ENCODE assay signal across 21 mouse cellular contexts in genomic region chr7:44768129-44768528, GRCm38 (mm10). TPM values are rescaled to one million over a fixed set of nuclear protein-coding genes. Genes with fewer than 3 reads are reported as not detected.
DNase-seq lines count a peak whose midpoint lies in the region; ATAC-seq and TF ChIP-seq lines count a peak whose summit lies in the region.
"Had no signal": no experiment of that assay in that cellular context is flagged by ENCODE, and none has a peak within 500 bp of the region (broad histone marks: within the 10 kb centered on the region; RNA-seq: fewer than 3 reads in every experiment).

No protein-coding gene starts in this region.

- DNase-seq in spleen, postnatal 10 days (ENCODE audit: low spot score in 2 of 2) = peak; percentile 22 to 72
- DNase-seq in spleen, adult 12 weeks (ENCODE audit: low spot score) = no peak
- DNase-seq in liver, embryonic 14.5 days (ENCODE audit: low read depth in 3 of 3, low spot score in 3 of 3) = peak; percentile 60 to 63 (median 61)
- no peak for DNase-seq in cerebellum, postnatal 4 days (ENCODE audit: low spot score in 2 of 2)
- DNase-seq in Muller cell, postnatal 12 days (ENCODE audit: inconsistent ontology term) = no peak
- no peak for DNase-seq in urinary bladder, postnatal 4 days (ENCODE audit: low spot score in 2 of 2)
- DNase-seq: adrenal gland, adult 2 months; cerebellum, adult 9-11 months; embryo, embryonic 11 days; heart, postnatal 36 days; kidney, postnatal 4 days; layer of hippocampus, adult 9-11 months; lung, adult 2 months; lung, postnatal 36 days; thymus, postnatal 25 days had no signal

- peaks cover 16% of the 10 kb centered on the region for H3K36me3 ChIP-seq in liver, embryonic 14.5 days (replicated peaks; ENCODE audit: control insufficient read depth, insufficient read depth, low read depth)

- TF ChIP-seq EP300 in liver, embryonic 14.5 days (IDR thresholded peaks at IDR 0.05; ENCODE audit: low read depth) = peak; percentile 84

- no peaks in the 10 kb centered on the region for H3K27me3 ChIP-seq in liver, embryonic 14.5 days (ENCODE audit: control insufficient read depth, insufficient read depth, low read length)
- H3K27me3 ChIP-seq: CH12.LX; kidney, embryonic 15.5 days had no signal

- WGBS in liver, embryonic 14.5 days (ENCODE audit: insufficient replicate concordance) = 49% methylated on average over 5 of the region's 5 CpGs

- peaks cover 41 to 51% of the 10 kb centered on the region in 2 experiments for H3K4me1 ChIP-seq in liver, embryonic 14.5 days (replicated peaks; ENCODE audit: control insufficient read depth in 2 of 2, insufficient read depth in 2 of 2, low read length in 1 of 2)
- H3K4me1 ChIP-seq: kidney, embryonic 15.5 days; midbrain, embryonic 10.5 days had no signal

- ATAC-seq in erythroblast, adult 5-6 weeks (replicated peaks; ENCODE audit: low FRiP score, poor library complexity, severe bottlenecking) = peak; percentile 71
- ATAC-seq in liver, embryonic 14.5 days (ENCODE audit: insufficient read depth) = peak; percentile 73

- TF ChIP-seq CTCF in liver, embryonic 14.5 days (IDR thresholded peaks at IDR 0.05; ENCODE audit: low read depth) = no peak

- H3K9me3 ChIP-seq in liver, embryonic 14.5 days (ENCODE audit: control insufficient read depth, low read length) = no peaks in the 10 kb centered on the region
- H3K9me3 ChIP-seq: kidney, embryonic 15.5 days; midbrain, embryonic 10.5 days had no signal

- peak overlapping the region; percentile 41 for H3K4me2 ChIP-seq in liver, embryonic 14.5 days (ENCODE audit: low read depth)
- H3K4me2 ChIP-seq: hindbrain, embryonic 14.5 days; kidney, embryonic 15.5 days had no signal

- no peak overlapping the region for H3K9ac ChIP-seq in liver, embryonic 14.5 days (replicated peaks)
- H3K9ac ChIP-seq: hindbrain, embryonic 14.5 days; kidney, embryonic 15.5 days had no signal

- H3K4me3 ChIP-seq in liver, embryonic 14.5 days (ENCODE audit: insufficient read depth in 1 of 2, low read depth in 2 of 2, low read length in 2 of 2) = no peak overlapping the region
- H3K4me3 ChIP-seq: kidney, embryonic 15.5 days; midbrain, embryonic 10.5 days had no signal

- peak overlapping the region; percentile 26 for H3K27ac ChIP-seq in liver, embryonic 14.5 days
- H3K27ac ChIP-seq: hindbrain, embryonic 14.5 days; kidney, embryonic 15.5 days; midbrain, embryonic 10.5 days had no signal

RNA-seq across cellular contexts. Expression of gene Zfp473, which starts 17.3 kb away (rescaled TPM):
- total RNA-seq in erythroblast, adult 5-6 weeks (2015; ENCODE audit: low replicate concordance) = 0.58 TPM in 1 of 2 replicates, not detected in the other
- total RNA-seq in erythroblast, adult 5-6 weeks (2017; ENCODE audit: low replicate concordance) = 0.14 and 0.60 TPM in 2 replicates
- polyA plus RNA-seq in liver, embryonic 14.5 days (2012; rRNA removed) = 0.79 and 0.96 TPM in 2 replicates
- polyA plus RNA-seq in liver, embryonic 14.5 days (2014; fragmentation: Nextera tagmentation; extraction: Ambion mirVana) = 0.81 and 1.1 TPM in 2 replicates
- total RNA-seq: gastrocnemius, adult 18-20 months had no signal

RNA-seq across cellular contexts. Expression of gene Vrk3, which starts 19.9 kb away (rescaled TPM):
- total RNA-seq in erythroblast, adult 5-6 weeks (2015; ENCODE audit: low replicate concordance) = 21.5 and 24.0 TPM in 2 replicates
- 11.3 and 22.7 TPM in 2 replicates for total RNA-seq in erythroblast, adult 5-6 weeks (2017; ENCODE audit: low replicate concordance)
- 22.2 and 23.7 TPM in 2 replicates for polyA plus RNA-seq in liver, embryonic 14.5 days (2012; rRNA removed)
- 20.4 and 22.2 TPM in 2 replicates for polyA plus RNA-seq in liver, embryonic 14.5 days (2014; fragmentation: Nextera tagmentation; extraction: Ambion mirVana)

RNA-seq across cellular contexts. Expression of gene Nup62, which starts 47.8 kb away (rescaled TPM):
- total RNA-seq in erythroblast, adult 5-6 weeks (2015; ENCODE audit: low replicate concordance) = 10.4 and 14.4 TPM in 2 replicates
- total RNA-seq in erythroblast, adult 5-6 weeks (2017; ENCODE audit: low replicate concordance) = 21.7 and 21.9 TPM in 2 replicates
- polyA plus RNA-seq in liver, embryonic 14.5 days (2012; rRNA removed) = 44.8 and 50.2 TPM in 2 replicates
- polyA plus RNA-seq in liver, embryonic 14.5 days (2014; fragmentation: Nextera tagmentation; extraction: Ambion mirVana) = 31.5 and 32.8 TPM in 2 replicates

RNA-seq across cellular contexts. Expression of gene Il4i1, which starts 48.1 kb away (rescaled TPM):
- total RNA-seq in erythroblast, adult 5-6 weeks (2015; ENCODE audit: low replicate concordance) = 0.84 TPM in 1 of 2 replicates, not detected in the other
- total RNA-seq in erythroblast, adult 5-6 weeks (2017; ENCODE audit: low replicate concordance) = 0.09 TPM in 1 of 2 replicates, not detected in the other
- polyA plus RNA-seq in liver, embryonic 14.5 days (2012; rRNA removed) = 0.36 and 0.40 TPM in 2 replicates
- 0.22 and 0.52 TPM in 2 replicates for polyA plus RNA-seq in liver, embryonic 14.5 days (2014; fragmentation: Nextera tagmentation; extraction: Ambion mirVana)

RNA-seq across cellular contexts. Expression of gene Atf5, which starts 48.3 kb away (rescaled TPM):
- 1.3 and 1.9 TPM in 2 replicates for total RNA-seq in erythroblast, adult 5-6 weeks (2015; ENCODE audit: low replicate concordance)
- 2.1 and 2.5 TPM in 2 replicates for total RNA-seq in erythroblast, adult 5-6 weeks (2017; ENCODE audit: low replicate concordance)
- polyA plus RNA-seq in liver, embryonic 14.5 days (2012; rRNA removed) = 33.8 and 36.4 TPM in 2 replicates
- 2.5 TPM in 2 replicates for polyA plus RNA-seq in liver, embryonic 14.5 days (2014; fragmentation: Nextera tagmentation; extraction: Ambion mirVana)

Comparison
In these comparisons a context has a peak if more than half of its experiments do, and no peak if none do; other contexts are left out.
1. DNase-seq: peak in spleen, postnatal 10 days (2 of 2) and liver, embryonic 14.5 days (3 of 3); none in spleen, adult 12 weeks (single experiment), cerebellum, postnatal 4 days (0 of 2), Muller cell, postnatal 12 days (single experiment) and urinary bladder, postnatal 4 days (0 of 2).